In genomic region chr2:146281346-146281745, GRCm38 (mm10) we compare ENCODE assay signal across 22 mouse cellular contexts. TPM values are rescaled to one million over a fixed set of nuclear protein-coding genes. Genes with fewer than 3 reads are reported as not detected.
DNase-seq lines count a peak whose midpoint lies in the region; ATAC-seq lines count a peak whose summit lies in the region.
"Had no signal": no experiment of that assay in that cellular context is flagged by ENCODE, and none has a peak within 500 bp of the region (broad histone marks: within the 10 kb centered on the region; RNA-seq: fewer than 3 reads in every experiment).

No protein-coding gene starts in this region.

- intact Hi-C loops in heart, postnatal 14 days (cut with DNase I): no loop called here

- no peak for ATAC-seq in hindbrain, embryonic 16.5 days
- no peak for ATAC-seq in hindbrain, embryonic 12.5 days (ENCODE audit: low FRiP score)
- ATAC-seq in midbrain, embryonic 12.5 days (ENCODE audit: low FRiP score, low read depth): no peak

- H3K9me3 ChIP-seq in hindbrain, embryonic 10.5 days: no peaks in the 10 kb centered on the region
- no peaks in the 10 kb centered on the region for H3K9me3 ChIP-seq in hindbrain, embryonic 16.5 days (ENCODE audit: control insufficient read depth, low read length)
- no peaks in the 10 kb centered on the region for H3K9me3 ChIP-seq in hindbrain, embryonic 12.5 days (replicated peaks)
- no peaks in the 10 kb centered on the region for H3K9me3 ChIP-seq in midbrain, embryonic 12.5 days
- H3K9me3 ChIP-seq: embryonic facial prominence, embryonic 10.5 days; heart, embryonic 12.5 days; neural tube, embryonic 12.5 days had no signal

- H3K4me3 ChIP-seq in hindbrain, embryonic 10.5 days: no peak overlapping the region
- H3K4me3 ChIP-seq in hindbrain, embryonic 16.5 days (ENCODE audit: low read length): no peak overlapping the region
- H3K4me3 ChIP-seq in hindbrain, embryonic 12.5 days: no peak overlapping the region
- no peak overlapping the region for H3K4me3 ChIP-seq in midbrain, embryonic 12.5 days
- H3K4me3 ChIP-seq: embryonic facial prominence, embryonic 10.5 days; heart, embryonic 12.5 days; left cerebral cortex, adult 2 months; neural tube, embryonic 12.5 days had no signal

- 0 out of 2 replicates have a peak, but pooled peaks cover 4% of the 10 kb centered on the region for H3K27me3 ChIP-seq in hindbrain, embryonic 10.5 days (ENCODE audit: insufficient read depth, poor library complexity, severe bottlenecking)
- no peaks in the 10 kb centered on the region for H3K27me3 ChIP-seq in hindbrain, embryonic 16.5 days (replicated peaks; ENCODE audit: control insufficient read depth, insufficient read depth, low read length)
- H3K27me3 ChIP-seq in hindbrain, embryonic 12.5 days: no peaks in the 10 kb centered on the region
- no peaks in the 10 kb centered on the region for H3K27me3 ChIP-seq in midbrain, embryonic 12.5 days
- H3K27me3 ChIP-seq: CH12.LX; heart, embryonic 12.5 days; neural tube, embryonic 12.5 days had no signal

- H3K27ac ChIP-seq in hindbrain, embryonic 10.5 days: peak overlapping the region; percentile 50; the same call in 1 of the 2 replicates
- H3K27ac ChIP-seq in hindbrain, embryonic 16.5 days (ENCODE audit: low read depth, low read length): no peak overlapping the region
- peak overlapping the region; percentile 44 for H3K27ac ChIP-seq in hindbrain, embryonic 12.5 days
- peak overlapping the region; percentile 78; the same call in 1 of the 2 replicates for H3K27ac ChIP-seq in midbrain, embryonic 12.5 days (replicated peaks)
- H3K27ac ChIP-seq: embryonic facial prominence, embryonic 10.5 days; left cerebral cortex, adult 2 months; neural tube, embryonic 12.5 days had no signal

- peaks cover 39% of the 10 kb centered on the region for H3K4me1 ChIP-seq in hindbrain, embryonic 10.5 days (replicated peaks)
- peaks cover 12% of the 10 kb centered on the region for H3K4me1 ChIP-seq in hindbrain, embryonic 16.5 days (ENCODE audit: control insufficient read depth, insufficient read depth, low read depth, low read length)
- H3K4me1 ChIP-seq in hindbrain, embryonic 12.5 days: peaks cover 29% of the 10 kb centered on the region
- H3K4me1 ChIP-seq in midbrain, embryonic 12.5 days: peaks cover 36% of the 10 kb centered on the region

- 44% methylated on average over 6 of the region's 6 CpGs for WGBS in hindbrain, embryonic 10.5 days
- WGBS in hindbrain, embryonic 16.5 days: 35% methylated on average over 6 of the region's 6 CpGs
- WGBS in hindbrain, embryonic 12.5 days: 30% methylated on average over 6 of the region's 6 CpGs
- WGBS in midbrain, embryonic 12.5 days: 38% methylated on average over 6 of the region's 6 CpGs

- no peak overlapping the region for H3K9ac ChIP-seq in hindbrain, embryonic 16.5 days (ENCODE audit: low read depth, low read length)
- no peak overlapping the region for H3K9ac ChIP-seq in hindbrain, embryonic 12.5 days
- H3K9ac ChIP-seq in midbrain, embryonic 12.5 days (replicated peaks): no peak overlapping the region
- H3K9ac ChIP-seq: heart, embryonic 12.5 days; neural tube, embryonic 12.5 days had no signal

- no peak overlapping the region for H3K4me2 ChIP-seq in hindbrain, embryonic 16.5 days (ENCODE audit: low read length)
- H3K4me2 ChIP-seq in hindbrain, embryonic 12.5 days (replicated peaks): no peak overlapping the region
- H3K4me2 ChIP-seq in midbrain, embryonic 12.5 days (replicated peaks): no peak overlapping the region
- H3K4me2 ChIP-seq: heart, embryonic 12.5 days; neural tube, embryonic 12.5 days had no signal

- DNase-seq in hindbrain, embryonic 10.5 days (ENCODE audit: low spot score): no peak
- peak; percentile 20 for DNase-seq in c-Kit-positive CD71-positive TER-119-negative erythroid progenitor cells, embryonic 14.5 days (ENCODE audit: low read depth)
- DNase-seq in layer of hippocampus, adult 11-12 months (ENCODE audit: low spot score): no peak
- no peak for DNase-seq in thymus, postnatal 10 days (ENCODE audit: low spot score in 2 of 2)
- DNase-seq in heart, postnatal 14 days: no peak
- DNase-seq: adrenal gland, adult 2 months; cerebellum, adult 2 months; heart, postnatal 4 days; kidney, adult 11 months; kidney, postnatal 10 days; lung, adult 2 months; lung, postnatal 4 days; right cerebral cortex, postnatal 25 days; thymus, postnatal 25 days had no signal

- H3K36me3 ChIP-seq in hindbrain, embryonic 10.5 days: no peaks in the 10 kb centered on the region
- H3K36me3 ChIP-seq in hindbrain, embryonic 16.5 days (ENCODE audit: control insufficient read depth, insufficient read depth, low read length): no peaks in the 10 kb centered on the region
- H3K36me3 ChIP-seq in hindbrain, embryonic 12.5 days: no peaks in the 10 kb centered on the region
- H3K36me3 ChIP-seq in midbrain, embryonic 12.5 days: no peaks in the 10 kb centered on the region
- H3K36me3 ChIP-seq: embryonic facial prominence, embryonic 10.5 days; heart, embryonic 12.5 days; neural tube, embryonic 12.5 days had no signal

RNA-seq across cellular contexts. Expression of gene Insm1, which starts 59.6 kb away (rescaled TPM):
- 4.9 and 7.3 TPM in 2 replicates for polyA plus RNA-seq in hindbrain, embryonic 10.5 days (2016; fragmentation: Nextera tagmentation; extraction: Ambion mirVana)
- 1.9 and 2.3 TPM in 2 replicates for polyA plus RNA-seq in hindbrain, embryonic 16.5 days (2015; fragmentation: Nextera tagmentation; extraction: Ambion mirVana)
- 7.0 and 8.5 TPM in 2 replicates for polyA plus RNA-seq in hindbrain, embryonic 12.5 days (2016; fragmentation: Nextera tagmentation; extraction: Ambion mirVana)
- polyA plus RNA-seq in midbrain, embryonic 12.5 days (2016; fragmentation: Nextera tagmentation; extraction: Ambion mirVana): 12.2 and 12.8 TPM in 2 replicates
- total RNA-seq in heart, postnatal 14 days (2021): under 1 TPM in 1 of 2 experiments, not detected in 1; 0.12 TPM
- total RNA-seq: CH12.LX; heart, postnatal 4 days had no signal
- polyA plus RNA-seq: heart, embryonic 12.5 days had no signal
